Mouse (Mus musculus): ENCODE results near the gene 2810021J22Rik.

The 2810021J22Rik gene

GRCm38 (mm10) chr11:58916879-58917744, 50.1 kb downstream of the 2810021J22Rik start:
- peak; percentile 47 to 68 for DNase-seq

GRCm38 (mm10) chr11:58917745-58918366, 50.8 kb downstream of the 2810021J22Rik start, which contains the start of gene Btnl10:
TSS of gene Btnl10 (plus strand) at chr11:58917908.
- no peak for DNase-seq

- no peak for DNase-seq
These were observed 51.7 kb downstream of the 2810021J22Rik start for GRCm38 (mm10) chr11:58918759-58919158.

- DNase-seq: no peak
These were observed 55.4 kb downstream of the 2810021J22Rik start for GRCm38 (mm10) chr11:58922420-58922819.

- no peak for DNase-seq
These were observed 59.6 kb downstream of the 2810021J22Rik start for GRCm38 (mm10) chr11:58926651-58927050.

DNA sequence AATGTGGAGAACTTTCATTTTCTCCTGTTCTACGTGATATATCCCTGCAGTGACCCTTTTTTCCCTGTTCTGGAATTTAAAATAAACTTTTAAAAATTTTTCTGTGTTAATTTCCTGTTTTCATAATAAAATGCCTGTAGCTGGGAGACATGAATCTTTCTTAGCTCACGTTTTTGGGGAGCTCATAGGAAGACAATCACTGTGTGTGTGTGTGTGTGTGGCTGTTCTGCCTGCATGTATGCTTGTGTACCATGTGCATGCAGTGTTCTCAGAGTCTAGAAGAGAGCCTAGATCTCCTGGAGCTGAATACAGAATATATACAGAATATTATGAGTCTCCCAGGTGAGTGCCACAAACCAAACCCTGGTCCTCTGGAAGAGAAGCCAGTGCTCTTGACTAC, 60.0 kb downstream of the 2810021J22Rik start:
- DNase-seq: no peak

DNA sequence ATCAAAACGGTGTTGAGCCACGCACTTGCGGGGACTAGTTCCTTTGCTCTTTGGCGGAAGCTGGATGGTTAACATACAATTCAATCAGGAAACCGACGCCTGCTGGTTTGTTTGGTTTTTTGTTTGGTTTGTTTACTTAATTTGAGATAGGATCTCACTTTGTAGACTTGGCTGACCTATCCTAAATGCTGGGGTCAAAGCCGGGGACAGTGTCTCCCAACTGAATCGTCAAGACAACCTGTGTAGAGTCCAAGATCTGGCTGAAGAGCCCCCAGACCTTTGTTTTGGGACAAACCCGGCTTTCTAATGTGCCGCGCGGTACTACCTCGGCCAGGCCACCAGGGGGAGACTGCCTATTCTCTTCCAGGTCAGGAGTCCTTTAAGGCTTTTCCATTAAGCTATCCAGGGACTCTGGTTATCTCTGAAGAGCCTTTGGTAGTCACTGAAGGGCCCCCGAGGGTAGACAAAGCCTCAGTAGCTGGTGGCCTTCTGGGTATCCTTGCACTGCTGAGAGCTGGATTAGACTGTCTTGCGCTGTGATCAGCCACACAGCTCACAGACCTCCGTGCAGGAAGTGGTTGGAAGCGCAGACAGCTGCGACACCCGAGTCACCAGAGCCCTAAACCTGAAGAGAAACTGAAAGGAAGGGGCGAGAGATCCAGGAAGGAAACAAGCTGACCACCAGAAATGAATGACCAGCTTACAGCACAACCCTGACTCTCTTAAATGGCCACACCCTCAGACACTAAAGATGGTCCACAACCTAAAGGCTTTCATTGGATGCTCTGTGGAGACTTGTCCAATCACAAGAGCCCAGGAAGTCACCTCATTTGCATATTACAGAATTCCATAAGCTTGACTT, 61.0 kb downstream of the 2810021J22Rik start:
- DNase-seq: peak; percentile 64 to 70

DNA sequence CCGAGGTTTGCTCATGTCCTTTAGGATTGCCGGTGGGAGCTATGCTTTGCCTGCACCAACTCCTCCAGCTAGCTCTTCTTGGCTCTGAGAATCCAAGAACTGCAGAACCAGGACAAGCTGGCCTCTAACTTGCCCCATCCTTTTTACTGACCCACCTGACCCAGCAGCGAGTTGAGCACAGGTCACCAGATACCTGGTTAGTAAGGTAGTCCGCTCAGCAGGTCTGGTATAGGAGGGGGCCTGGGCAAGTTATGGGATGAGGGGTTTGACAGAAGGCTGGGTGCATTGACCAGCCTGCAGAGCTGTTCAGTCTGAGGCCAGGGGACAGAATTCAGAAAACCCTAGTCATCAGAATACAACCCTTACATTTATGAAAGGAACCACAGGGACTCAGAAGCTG, 62.0 kb downstream of the 2810021J22Rik start:
- DNase-seq: no peak

- DNase-seq: no peak
These were observed 62.6 kb downstream of the 2810021J22Rik start for GRCm38 (mm10) chr11:58929641-58930040.

GRCm38 (mm10) chr11:58930254-58930653, 63.2 kb downstream of the 2810021J22Rik start:
- no peak for DNase-seq

DNA sequence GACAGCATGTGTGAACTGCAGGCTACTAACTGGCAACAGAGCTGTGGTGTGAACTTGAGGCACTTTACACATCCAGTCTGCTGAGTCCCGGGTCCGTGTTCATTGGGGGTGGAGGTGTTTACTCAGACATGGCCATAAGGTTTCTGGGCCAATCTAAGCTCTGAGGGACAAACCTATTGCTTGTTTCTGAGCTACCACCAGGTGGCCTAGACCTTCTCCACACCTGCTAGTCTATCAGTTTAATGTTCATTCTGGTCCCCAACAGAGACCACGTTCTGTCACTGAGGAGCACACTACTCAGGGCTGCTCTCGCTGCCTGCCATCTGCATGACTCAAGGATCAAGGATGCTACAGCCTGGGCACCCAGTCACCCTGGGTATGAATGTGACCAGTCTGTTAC, 64.6 kb downstream of the 2810021J22Rik start:
- no peak for DNase-seq
